Mouse (Mus musculus): Measurements from ENCODE around the gene Zfp292.
"Not testable (repeated sequence)": the region's sequence is repeated elsewhere in the genome, so short reads cannot be mapped to it uniquely, and the experiment has no call there.

Zfp292 gene

DNA sequence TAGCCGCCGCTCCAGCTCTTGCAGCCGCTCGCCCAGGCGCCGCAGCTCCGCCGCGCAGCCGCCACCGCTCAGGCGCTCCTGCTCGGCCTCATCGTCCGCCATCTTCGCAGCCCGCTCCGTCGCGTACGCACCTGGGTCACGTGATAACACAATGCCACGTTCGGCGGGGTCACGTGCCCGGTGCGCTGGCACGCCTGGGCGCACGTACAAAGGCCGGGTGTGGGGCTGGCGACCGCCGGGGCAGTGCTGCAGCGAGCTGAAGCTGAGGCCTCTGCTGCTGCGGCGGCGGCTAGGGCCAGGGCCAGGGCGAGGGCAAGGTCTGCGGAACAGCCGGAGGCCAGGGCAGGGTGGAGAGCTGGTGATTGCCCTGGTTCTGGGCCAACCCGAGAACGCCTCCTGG lies at the start of gene Zfp292:
Zfp292 (minus strand) TSS at position 143 of the 400 bp plus-strand sequence.
- DNase-seq (ENCODE audit: low spot score in 2 of 2), result peak; percentile 93 to 94

DNA sequence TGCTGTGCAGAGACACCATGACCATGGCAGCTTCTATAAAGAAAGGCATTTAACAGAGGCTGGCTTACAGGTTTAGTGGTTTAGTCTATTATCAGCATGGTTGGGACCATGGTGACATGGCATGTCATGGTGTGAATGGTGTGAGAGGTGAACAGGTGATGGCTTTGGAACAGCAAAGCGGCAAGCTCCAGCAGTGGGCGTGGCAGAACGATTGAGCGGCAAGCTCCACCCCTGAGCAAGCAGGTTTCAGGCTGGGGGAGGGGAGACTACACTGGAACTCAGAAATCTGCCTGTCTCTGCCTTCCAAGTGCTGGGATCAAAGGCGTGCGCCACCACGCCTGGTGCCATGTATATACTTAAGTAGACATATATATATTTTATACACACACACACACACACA lies 45.6 kb upstream of the Zfp292 start:
- DNase-seq (ENCODE audit: low spot score in 2 of 2), result not testable (repeated sequence)

DNA sequence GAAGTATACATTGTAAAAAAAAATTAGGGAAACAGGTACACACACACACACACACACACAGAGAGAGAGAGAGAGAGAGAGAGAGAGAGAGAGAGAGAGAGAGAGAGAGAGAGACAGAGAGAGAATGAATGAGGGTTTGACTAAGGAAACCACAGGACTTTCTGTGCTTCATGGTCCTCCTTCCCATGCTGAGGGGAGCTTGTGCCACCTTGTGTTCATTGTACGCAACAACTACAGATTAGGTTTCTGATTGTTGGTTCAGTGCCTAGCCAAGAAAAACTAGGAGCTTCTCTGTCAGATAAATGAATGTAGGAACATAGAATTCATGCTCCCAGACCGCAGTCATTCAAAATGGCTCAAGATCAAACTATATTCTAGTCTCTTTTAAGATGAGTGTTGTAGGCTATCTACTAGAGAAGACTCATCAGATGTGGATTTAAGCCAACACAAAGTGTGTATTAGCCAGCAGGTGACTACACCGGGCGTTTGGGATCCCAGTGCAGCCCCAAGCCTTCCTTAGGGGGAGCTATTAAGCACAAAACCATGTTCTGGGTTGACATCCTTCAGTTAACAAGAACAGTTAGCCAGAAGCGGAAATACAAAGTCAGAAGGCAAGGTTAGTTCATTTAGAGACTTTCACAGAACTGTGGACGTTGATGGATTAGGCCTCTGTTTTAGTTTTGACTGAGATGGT lies 39.6 kb upstream of the Zfp292 start:
- peak; percentile 15 to 26 for DNase-seq (ENCODE audit: low spot score in 2 of 2)

DNA sequence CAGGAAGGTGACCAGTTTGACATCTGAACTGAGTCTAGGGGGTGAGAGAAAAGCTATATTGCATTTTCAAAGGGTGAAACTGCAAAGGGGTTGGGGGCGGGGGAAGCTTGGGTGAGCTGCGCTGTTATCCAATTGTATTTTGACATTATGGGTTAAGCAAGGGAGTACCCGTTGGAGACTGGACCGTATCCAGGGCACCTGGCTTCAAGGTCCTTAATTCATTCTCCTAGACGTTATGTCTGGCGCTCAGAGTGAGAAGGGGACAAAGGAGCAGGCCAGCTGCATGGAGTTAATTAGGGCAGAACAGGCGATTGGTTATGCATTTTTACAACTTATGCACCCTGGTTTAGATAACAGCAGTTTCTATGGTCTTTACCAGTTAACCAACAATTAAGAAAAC lies 34.6 kb upstream of the Zfp292 start:
- no peak for DNase-seq (ENCODE audit: low spot score in 2 of 2)

- no peak for DNase-seq (ENCODE audit: low spot score in 2 of 2)
Measured at GRCm38 (mm10) chr4:34912171-34912570, 29.4 kb upstream of the Zfp292 start.

DNA sequence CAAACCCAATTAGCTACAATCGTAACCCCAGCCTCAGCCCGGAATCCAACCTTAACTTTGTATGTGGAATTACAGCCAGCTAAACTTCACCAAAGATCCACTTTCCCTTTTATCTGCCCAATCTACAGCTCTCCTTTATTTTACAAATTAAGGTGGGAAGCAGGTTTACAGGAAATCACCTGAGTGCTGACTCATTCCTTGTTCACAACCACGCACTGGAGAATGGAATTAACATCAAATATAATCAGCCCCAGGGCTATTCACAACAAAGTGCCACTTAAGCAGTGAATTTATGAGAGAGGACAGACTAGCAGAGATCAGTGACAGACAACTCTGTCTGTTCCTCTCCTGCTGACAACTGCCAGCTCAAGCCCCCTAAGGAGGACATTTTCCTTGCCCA lies 28.6 kb upstream of the Zfp292 start:
- DNase-seq (ENCODE audit: low spot score in 2 of 2), result no peak

DNA sequence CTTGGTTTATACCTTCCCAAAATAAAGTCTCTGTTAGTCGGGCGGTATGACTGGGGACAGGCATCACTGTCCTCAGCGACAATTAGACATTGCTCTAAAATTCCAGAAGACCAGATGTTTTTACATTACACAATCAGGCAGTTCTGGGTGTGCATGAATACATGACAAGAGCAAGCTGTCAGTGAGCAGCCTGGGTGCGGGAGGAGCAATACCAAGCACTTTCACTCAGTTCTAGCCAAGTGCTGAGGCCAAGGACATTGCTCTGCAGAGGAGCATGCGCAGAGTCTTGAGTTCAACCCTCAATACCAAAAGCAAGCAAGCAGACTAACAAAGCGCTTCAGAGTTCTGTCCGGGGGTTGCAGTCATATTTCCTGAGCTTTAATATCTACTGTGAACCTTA lies 25.4 kb upstream of the Zfp292 start:
- no peak for DNase-seq (ENCODE audit: low spot score in 2 of 2)

DNA sequence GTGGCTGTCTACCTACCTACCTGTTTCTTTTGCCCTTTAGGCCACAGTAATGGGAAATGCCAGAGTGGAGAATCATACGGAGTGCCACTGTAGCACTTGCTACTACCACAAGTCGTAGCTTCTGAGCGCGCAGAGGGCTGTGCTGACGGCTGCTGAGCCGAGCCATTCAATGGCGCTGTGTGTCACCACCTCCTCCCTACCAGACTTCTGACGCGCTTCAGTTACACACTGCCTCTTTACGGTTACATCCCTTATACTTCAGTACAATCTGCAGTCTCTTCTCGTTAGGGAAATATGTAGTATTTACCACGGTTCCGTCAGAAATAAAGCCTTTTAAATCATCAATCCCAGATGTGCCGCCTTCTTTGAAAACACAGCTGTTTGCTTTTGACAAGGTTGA lies 24.3 kb upstream of the Zfp292 start:
- no peak for DNase-seq (ENCODE audit: low spot score in 2 of 2)

DNA sequence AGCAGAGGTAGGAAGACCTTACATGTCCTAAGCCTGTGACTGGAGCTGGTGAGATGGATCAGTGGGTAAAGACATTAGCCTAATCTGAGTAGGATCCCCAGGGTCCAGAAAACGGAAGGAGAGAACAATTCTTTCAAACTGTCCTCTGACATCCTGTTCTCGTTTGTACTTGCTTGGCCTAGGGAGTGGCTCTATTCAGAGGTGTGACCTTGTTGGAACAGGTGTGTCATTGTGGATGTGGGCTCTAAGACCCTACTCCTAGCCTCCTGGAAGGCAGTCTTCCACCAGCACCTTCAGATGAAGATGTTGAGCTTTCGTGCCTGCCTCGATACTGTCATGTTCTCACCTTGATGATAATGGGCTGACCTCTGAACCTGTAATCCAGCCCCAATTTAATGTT lies 23.4 kb upstream of the Zfp292 start:
- DNase-seq (ENCODE audit: low spot score in 2 of 2), result no peak

DNA sequence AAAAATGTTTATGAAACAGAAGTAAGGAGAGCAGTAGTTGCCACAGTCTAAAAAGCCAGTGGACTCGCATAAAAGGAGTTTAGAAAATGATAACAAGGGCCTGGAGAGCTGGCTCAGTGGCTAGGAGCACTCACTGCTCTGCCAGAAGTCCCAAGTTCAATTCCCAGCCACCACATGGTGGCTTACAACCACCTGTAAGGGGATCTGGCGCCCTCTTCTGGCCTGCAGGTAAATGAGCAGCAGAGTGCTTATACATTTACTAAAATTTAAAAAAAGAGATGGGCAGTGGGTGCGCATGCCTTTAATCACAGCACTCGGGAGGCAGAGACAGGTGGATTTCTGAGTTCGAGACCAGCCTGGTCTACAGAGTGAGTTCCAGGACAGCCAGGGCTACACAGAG lies 22.6 kb upstream of the Zfp292 start:
- DNase-seq (ENCODE audit: low spot score in 2 of 2), result no peak

DNA sequence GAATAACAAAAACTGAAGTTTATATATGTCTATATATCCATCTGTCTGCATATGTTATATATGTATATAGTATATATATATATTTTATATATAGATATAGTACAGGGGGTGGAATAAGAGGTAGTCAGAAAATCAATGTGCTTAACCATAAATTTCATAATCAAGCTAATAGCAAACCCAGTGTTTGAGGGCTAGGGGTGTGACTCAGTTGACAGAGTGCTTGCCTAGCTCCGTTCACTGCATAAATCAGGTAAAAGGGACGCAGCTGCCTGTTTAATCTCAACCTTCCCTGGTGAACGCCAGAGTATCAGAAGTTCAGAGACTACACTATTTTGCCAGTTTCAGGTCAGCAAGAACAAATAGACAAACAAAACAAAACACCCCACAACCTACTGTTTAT lies 18.8 kb upstream of the Zfp292 start:
- not testable (repeated sequence) for DNase-seq (ENCODE audit: low spot score in 2 of 2)

- DNase-seq (ENCODE audit: low spot score in 2 of 2), result no peak
Measured at GRCm38 (mm10) chr4:34901166-34901565, 18.4 kb upstream of the Zfp292 start.

DNA sequence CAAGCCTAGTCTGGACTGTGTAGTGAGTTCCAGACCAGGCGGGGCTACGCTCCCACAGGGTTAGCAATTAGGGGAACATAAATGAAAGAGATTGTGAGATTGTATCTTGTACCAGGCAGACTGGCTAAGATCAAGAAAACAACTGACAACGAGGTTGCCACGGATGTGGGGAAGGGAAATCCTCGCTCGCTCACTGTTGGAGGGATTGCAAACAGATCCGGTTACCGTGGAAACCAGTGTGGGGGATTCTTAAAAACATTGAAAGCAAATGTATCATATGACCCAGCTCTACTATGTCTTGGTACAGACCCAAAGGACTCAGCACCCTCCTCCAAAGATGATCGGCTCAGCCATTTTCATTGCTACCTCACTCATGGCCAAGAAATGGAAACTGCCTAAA lies 17.4 kb upstream of the Zfp292 start:
- no peak for DNase-seq (ENCODE audit: low spot score in 2 of 2)

DNA sequence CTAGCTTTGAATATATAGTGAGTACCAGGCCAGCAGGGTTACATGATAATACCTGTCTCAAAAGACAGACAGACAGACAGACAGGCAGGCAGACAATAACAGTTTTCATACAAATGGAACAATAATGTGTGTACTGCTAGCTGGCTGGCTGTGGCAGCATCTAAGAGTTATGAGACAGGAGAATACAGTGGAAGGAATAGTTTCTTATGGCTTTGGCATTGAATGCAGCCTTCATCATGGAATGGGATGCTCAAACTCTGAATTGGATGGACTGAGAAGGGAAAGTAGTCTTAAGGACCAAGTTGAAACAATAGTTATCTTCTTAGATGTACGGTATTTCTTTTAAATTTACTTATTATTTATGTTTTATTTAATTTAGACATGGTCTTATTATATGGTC lies 16.6 kb upstream of the Zfp292 start:
- DNase-seq (ENCODE audit: low spot score in 2 of 2), result no peak

DNA sequence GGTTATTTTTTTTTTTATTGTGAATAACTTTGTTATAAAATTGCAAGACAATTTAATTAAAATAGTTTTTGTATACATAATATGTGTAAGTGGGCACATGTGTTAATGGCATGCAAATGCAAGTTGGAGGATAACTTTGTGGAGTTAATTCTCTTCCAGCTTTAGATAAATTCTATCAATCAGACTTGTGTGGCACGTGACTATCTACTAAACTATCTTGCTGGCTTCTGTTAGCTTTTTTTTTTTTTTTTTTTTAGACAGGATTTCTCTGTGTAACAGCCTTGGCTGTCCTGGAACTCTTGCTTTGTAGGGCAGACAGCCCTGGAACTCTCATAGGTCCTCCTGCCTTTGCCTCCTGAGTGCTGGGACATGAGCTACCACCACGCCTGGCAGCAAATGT lies 15.7 kb upstream of the Zfp292 start:
- no peak for DNase-seq (ENCODE audit: low spot score in 2 of 2)

DNA sequence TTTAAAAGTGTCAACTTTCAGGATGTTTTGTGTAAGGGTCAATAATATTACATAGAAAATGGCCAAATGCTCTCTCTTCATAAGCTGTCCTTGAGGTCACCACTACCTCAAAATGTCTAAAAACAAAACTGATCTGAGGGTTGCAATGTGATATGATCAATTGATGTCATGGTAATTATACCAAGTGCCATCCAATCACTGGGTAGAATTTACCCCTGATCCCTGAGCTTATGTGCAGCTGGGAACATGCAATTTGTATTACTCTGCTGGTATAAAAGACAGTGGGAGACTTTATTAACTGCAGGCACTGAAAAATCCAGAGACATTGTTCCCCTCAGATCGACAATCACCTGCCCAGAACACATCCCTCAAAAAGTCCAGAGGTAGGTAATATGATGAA lies 10.7 kb upstream of the Zfp292 start, which contains the start of gene Cga:
Cga (plus strand) TSS at position 301 of the 400 bp plus-strand sequence.
- no peak for DNase-seq (ENCODE audit: low spot score in 2 of 2)

GRCm38 (mm10) chr4:34889812-34890185 lies 7.0 kb upstream of the Zfp292 start:
- no peak for DNase-seq (ENCODE audit: low spot score in 2 of 2)

GRCm38 (mm10) chr4:34889101-34889811 lies 6.5 kb upstream of the Zfp292 start:
- DNase-seq (ENCODE audit: low spot score in 2 of 2), result no peak

GRCm38 (mm10) chr4:34887295-34887694 lies 4.5 kb upstream of the Zfp292 start:
- DNase-seq (ENCODE audit: low spot score in 2 of 2), result no peak

- DNase-seq (ENCODE audit: low spot score in 2 of 2), result peak; percentile 83 to 86
Measured at GRCm38 (mm10) chr4:34886490-34887111, 3.8 kb upstream of the Zfp292 start.

DNA sequence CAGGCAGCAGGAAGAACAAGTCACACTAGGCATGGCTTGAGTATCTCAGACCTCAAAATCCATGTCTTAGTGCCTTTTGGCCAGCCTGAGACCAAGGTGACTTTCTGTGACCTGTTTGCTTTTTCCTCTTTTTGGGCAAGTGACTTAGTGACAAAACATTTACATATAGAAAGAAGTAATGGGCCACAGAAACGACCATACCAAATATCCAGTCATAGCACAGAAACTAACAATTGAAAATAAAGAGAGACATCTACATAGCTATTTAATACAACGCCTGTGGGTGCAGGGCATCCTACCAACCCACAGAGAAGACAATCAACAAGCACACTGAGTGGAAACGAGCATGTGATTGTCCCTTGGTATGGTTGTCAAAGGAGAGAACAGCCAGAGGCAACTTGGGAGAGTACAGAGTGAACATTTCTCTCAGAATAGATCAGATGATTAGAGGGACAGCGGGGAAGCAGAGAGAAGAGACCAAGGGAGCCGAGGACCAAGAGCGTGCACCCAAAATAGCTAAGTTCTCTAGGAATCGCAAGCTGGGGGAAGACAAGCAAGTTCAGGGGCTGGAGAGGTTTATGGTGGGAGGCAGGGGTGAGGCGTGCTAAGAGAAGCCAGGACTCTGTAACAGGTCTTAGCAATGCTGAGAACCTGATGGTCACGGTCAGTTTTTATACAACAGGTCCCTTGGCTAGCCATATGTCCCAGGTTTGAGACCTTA lies 3.0 kb upstream of the Zfp292 start:
- no peak for DNase-seq (ENCODE audit: low spot score in 2 of 2)

DNA sequence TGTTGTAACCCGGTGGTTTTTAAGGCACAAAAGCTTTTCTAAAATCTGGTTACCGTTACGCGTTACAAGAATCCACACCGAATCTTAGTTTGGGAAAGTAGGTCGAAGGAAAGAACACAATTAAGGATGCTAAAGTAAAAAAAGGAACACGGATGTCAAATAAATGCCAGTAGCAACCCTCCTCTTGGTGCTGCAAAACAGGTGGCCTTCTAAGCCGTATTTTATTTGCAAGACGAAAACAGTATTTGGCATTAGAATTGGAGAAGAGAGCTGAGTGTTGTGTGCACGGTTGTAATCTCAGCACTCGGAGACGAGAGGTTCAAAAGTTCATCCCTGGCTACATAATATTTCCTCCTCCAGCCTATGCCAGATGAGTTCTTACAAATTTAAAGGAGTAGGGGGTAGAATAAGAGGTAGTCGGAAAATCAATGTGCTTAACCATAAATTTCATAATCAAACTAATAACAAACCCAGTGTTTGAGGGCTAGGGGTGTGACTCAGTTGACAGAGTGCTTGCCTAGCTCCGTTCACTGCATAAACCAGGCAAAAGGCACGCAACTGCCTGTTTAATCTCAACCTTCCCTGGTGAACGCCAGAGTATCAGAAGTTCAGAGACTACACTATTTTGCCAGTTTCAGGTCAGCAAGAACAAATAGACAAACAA lies 738 bp upstream of the Zfp292 start:
- no peak for DNase-seq (ENCODE audit: low spot score in 2 of 2)
